Mouse (Mus musculus) intestine, postnatal 0 days (tissue): ENCODE measurements around the gene Ntm. TPM values are rescaled to one million over a fixed set of nuclear protein-coding genes. Genes with fewer than 3 reads are reported as not detected.

Experiments
- ATAC-seq: fragments of 200-750 bp; cut with Nextera tagmentation; 2 replicates; pipeline ENCODE4 v1.8.0; 2017; ENCODE audit warnings: mild to moderate bottlenecking, moderate TSS enrichment, moderate library complexity
- H3K27ac ChIP-seq: fragments of 300-500 bp; sonication (generic); 2 replicates; pipeline ENCODE4 v1.5.1; 2014; ENCODE audit warnings: mild to moderate bottlenecking, low read depth, low read length, moderate library complexity
- H3K27me3 ChIP-seq: fragments of 300-500 bp; sonication (generic); replicated peaks from 2 replicates; pipeline ENCODE4 v1.6.1; 2014; ENCODE audit warnings: low read length, mixed read lengths; ENCODE audit not compliant: control insufficient read depth, insufficient read depth
- H3K36me3 ChIP-seq: fragments of 300-500 bp; sonication (generic); 2 replicates; pipeline ENCODE4 v1.6.1; 2014; ENCODE audit warnings: mild to moderate bottlenecking, moderate library complexity; ENCODE audit not compliant: control insufficient read depth, insufficient read depth
- H3K4me1 ChIP-seq: fragments of 300-500 bp; sonication (generic); replicated peaks from 2 replicates; pipeline ENCODE4 v1.6.1; 2014; ENCODE audit warnings: antibody characterized with exemption, low read length, mixed read lengths; ENCODE audit not compliant: control insufficient read depth, insufficient read depth
- H3K4me2 ChIP-seq: fragments of 300-500 bp; sonication (generic); replicated peaks from 2 replicates; pipeline ENCODE4 v1.6.1; 2014; ENCODE audit warnings: low read depth, mild to moderate bottlenecking, moderate library complexity
- H3K4me3 ChIP-seq: fragments of 300-500 bp; sonication (generic); 2 replicates; pipeline ENCODE4 v1.5.1; 2014; ENCODE audit warnings: low read depth, low read length
- H3K9ac ChIP-seq: fragments of 300-500 bp; sonication (generic); 2 replicates; pipeline ENCODE4 v1.6.1; 2014; ENCODE audit warnings: mild to moderate bottlenecking, low read depth, low read length
- H3K9me3 ChIP-seq: fragments of 300-500 bp; sonication (generic); 2 replicates; pipeline ENCODE4 v1.6.1; 2016; ENCODE audit warnings: mixed run types; ENCODE audit not compliant: control insufficient read depth
- CTCF ChIP-seq: sonication (generic); IDR thresholded peaks from 2 replicates; pipeline ENCODE4 v1.5.1; 2016; ENCODE audit warnings: low read depth, mild to moderate bottlenecking, control low read depth, antibody characterized with exemption, moderate library complexity
- WGBS: fragments of 180-500 bp; shearing (Covaris S2); extraction: QIAGEN DNeasy Blood & Tissue Kit; methylation state at CpG from one replicate; pipeline ENCODE4 v1.1.7; 2014; 5-methylcytosine and 5-hydroxymethylcytosine counted together
- polyA plus RNA-seq: library from polyadenylated mRNA; unstranded; fragments of >200 nt; fragmentation: Nextera tagmentation; extraction: Ambion mirVana; gene quantifications from 2 replicates; pipeline ENCODE4 v1.2.1, GENCODE M21; 2015

Gene Ntm
- polyA plus RNA-seq, 1 experiment from 2014 or later = 1.1 TPM

GRCm38 (mm10) chr9:29217951-29218350, 745.0 kb downstream of the Ntm start:
- H3K9ac ChIP-seq = no peak overlapping the region
- no peak overlapping the region for H3K27ac ChIP-seq
- H3K27me3 ChIP-seq = no peaks in the 10 kb centered on the region
- H3K36me3 ChIP-seq = no peaks in the 10 kb centered on the region
- H3K4me1 ChIP-seq = no peaks in the 10 kb centered on the region
- no peak for TF ChIP-seq CTCF
- no peaks in the 10 kb centered on the region for H3K9me3 ChIP-seq
- ATAC-seq = no peak
- no peak overlapping the region for H3K4me3 ChIP-seq
- WGBS = 83% methylated on average over 7 of the region's 7 CpGs
- no peak overlapping the region for H3K4me2 ChIP-seq

GRCm38 (mm10) chr9:29216528-29216927, 746.4 kb downstream of the Ntm start:
- WGBS = 93% methylated on average over 8 of the region's 8 CpGs
- H3K27me3 ChIP-seq = no peaks in the 10 kb centered on the region
- no peaks in the 10 kb centered on the region for H3K36me3 ChIP-seq
- H3K27ac ChIP-seq = no peak overlapping the region
- no peaks in the 10 kb centered on the region for H3K4me1 ChIP-seq
- TF ChIP-seq CTCF = no peak
- ATAC-seq = no peak
- H3K4me2 ChIP-seq = no peak overlapping the region
- no peaks in the 10 kb centered on the region for H3K9me3 ChIP-seq
- no peak overlapping the region for H3K9ac ChIP-seq
- H3K4me3 ChIP-seq = no peak overlapping the region

GRCm38 (mm10) chr9:29215796-29216195, 747.1 kb downstream of the Ntm start:
- no peak overlapping the region for H3K27ac ChIP-seq
- no peaks in the 10 kb centered on the region for H3K36me3 ChIP-seq
- no peak for ATAC-seq
- no peak for TF ChIP-seq CTCF
- no peak overlapping the region for H3K4me2 ChIP-seq
- H3K4me3 ChIP-seq = no peak overlapping the region
- WGBS = 64% methylated on average over 2 of the region's 2 CpGs
- no peaks in the 10 kb centered on the region for H3K4me1 ChIP-seq
- no peaks in the 10 kb centered on the region for H3K27me3 ChIP-seq
- no peak overlapping the region for H3K9ac ChIP-seq
- no peaks in the 10 kb centered on the region for H3K9me3 ChIP-seq

- Histone ChIP-seq H3K4me2 (no peak overlapping the region), H3K27ac (no peak overlapping the region), H3K9me3 (no peaks in the 10 kb centered on the region), H3K36me3 (no peaks in the 10 kb centered on the region), H3K4me3 (no peak overlapping the region), H3K27me3 (no peaks in the 10 kb centered on the region), H3K9ac (no peak overlapping the region), H3K4me1 (no peaks in the 10 kb centered on the region)
- WGBS = 80% methylated on average over 1 of the region's 1 CpGs
- no peak for TF ChIP-seq CTCF
- ATAC-seq = no peak
Measured at GRCm38 (mm10) chr9:29215241-29215640, 747.7 kb downstream of the Ntm start.

GRCm38 (mm10) chr9:29209243-29209642, 753.7 kb downstream of the Ntm start:
- H3K27ac ChIP-seq = no peak overlapping the region
- H3K4me2 ChIP-seq = no peak overlapping the region
- H3K4me3 ChIP-seq = no peak overlapping the region
- no peak for ATAC-seq
- WGBS = 82% methylated on average over 2 of the region's 2 CpGs
- no peak overlapping the region for H3K9ac ChIP-seq
- H3K36me3 ChIP-seq = no peaks in the 10 kb centered on the region
- no peaks in the 10 kb centered on the region for H3K4me1 ChIP-seq
- no peak for TF ChIP-seq CTCF
- no peaks in the 10 kb centered on the region for H3K9me3 ChIP-seq
- no peaks in the 10 kb centered on the region for H3K27me3 ChIP-seq

GRCm38 (mm10) chr9:29208142-29208541, 754.8 kb downstream of the Ntm start:
- Histone ChIP-seq H3K36me3 (no peaks in the 10 kb centered on the region), H3K4me1 (no peaks in the 10 kb centered on the region), H3K4me3 (no peak overlapping the region), H3K27me3 (no peaks in the 10 kb centered on the region), H3K27ac (no peak overlapping the region), H3K9ac (no peak overlapping the region), H3K4me2 (no peak overlapping the region), H3K9me3 (no peaks in the 10 kb centered on the region)
- 79% methylated on average over 5 of the region's 5 CpGs for WGBS
- no peak for TF ChIP-seq CTCF
- no peak for ATAC-seq

- H3K9me3 ChIP-seq = no peaks in the 10 kb centered on the region
- H3K4me3 ChIP-seq = no peak overlapping the region
- no peaks in the 10 kb centered on the region for H3K4me1 ChIP-seq
- H3K36me3 ChIP-seq = no peaks in the 10 kb centered on the region
- TF ChIP-seq CTCF = no peak
- no peak overlapping the region for H3K27ac ChIP-seq
- 64% methylated on average over 4 of the region's 4 CpGs for WGBS
- no peak for ATAC-seq
- H3K27me3 ChIP-seq = no peaks in the 10 kb centered on the region
- no peak overlapping the region for H3K4me2 ChIP-seq
- H3K9ac ChIP-seq = no peak overlapping the region
Measured at GRCm38 (mm10) chr9:29205680-29206079, 757.3 kb downstream of the Ntm start.
